Mouse (Mus musculus): ENCODE measurements around the gene Rab12. TPM values are rescaled to one million over a fixed set of nuclear protein-coding genes. Genes with fewer than 3 reads are reported as not detected.
"Not testable (repeated sequence)": the region's sequence is repeated elsewhere in the genome, so short reads cannot be mapped to it uniquely, and the experiment has no call there.

Gene Rab12
- 49.7 and 54.1 TPM in 2 replicates for polyA plus RNA-seq (2015; fragmentation: Nextera tagmentation; extraction: Ambion mirVana)

GRCm38 (mm10) chr17:66519554-66520553 is at the start of gene Rab12:
Gene Rab12, minus strand, starts transcription at chr17:66519729.
- WGBS, result 6% methylated on average over 69 of the region's 71 CpGs
- H3K27ac ChIP-seq (replicated peaks), result 0 out of 2 replicates have a peak within 1 kb of the TSS, but pooled peaks have one; percentile 44
- peak within 1 kb of the TSS; percentile 98 for H3K9ac ChIP-seq

DNA sequence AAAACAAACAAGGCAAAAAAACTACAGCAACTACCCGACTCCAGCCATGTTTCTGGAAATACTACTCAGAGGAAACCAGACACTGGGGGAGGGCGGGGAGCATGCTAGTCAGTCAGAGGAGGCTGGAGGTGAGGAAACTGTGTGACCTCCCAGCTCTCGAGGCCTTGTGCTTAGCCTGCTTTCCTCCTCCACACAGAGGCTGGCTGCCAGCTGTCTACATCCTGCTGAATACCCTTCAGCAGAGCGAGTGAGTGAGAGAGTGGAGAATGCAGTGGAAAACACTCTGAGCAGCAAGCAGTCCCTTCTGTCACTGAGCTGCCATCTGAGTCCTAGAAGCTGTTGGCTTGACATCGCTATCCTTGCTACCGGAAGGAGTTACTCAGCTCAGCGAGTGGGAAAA is 44.7 kb upstream of the Rab12 start:
- Histone ChIP-seq H3K36me3 (no peaks in the 10 kb centered on the region), H3K4me3 (replicated peaks) (no peak overlapping the region), H3K27ac (replicated peaks) (no peak overlapping the region), H3K9me3 (replicated peaks) (no peaks in the 10 kb centered on the region), H3K4me2 (replicated peaks) (no peak overlapping the region), H3K4me1 (no peaks in the 10 kb centered on the region), H3K27me3 (no peaks in the 10 kb centered on the region), H3K9ac (no peak overlapping the region)
- WGBS, result 49% methylated on average over 7 of the region's 7 CpGs
- ATAC-seq (ENCODE audit: insufficient number of reproducible peaks, low FRiP score, low TSS enrichment, low read depth), result no peak

More at GRCm38 (mm10) chr17:66519554-66520553, at the start of gene Rab12:
- Histone ChIP-seq H3K4me3 (replicated peaks) (peak within 1 kb of the TSS; percentile 99), H3K27me3 (no peaks in the 10 kb centered on the region), H3K4me2 (replicated peaks) (peak within 1 kb of the TSS; percentile 89), H3K36me3 (no peaks in the 10 kb centered on the region), H3K9me3 (replicated peaks) (no peaks in the 10 kb centered on the region), H3K4me1 (peaks cover 23% of the 10 kb centered on the region)
- peak; percentile 91 for ATAC-seq (ENCODE audit: insufficient number of reproducible peaks, low FRiP score, low TSS enrichment, low read depth)

DNA sequence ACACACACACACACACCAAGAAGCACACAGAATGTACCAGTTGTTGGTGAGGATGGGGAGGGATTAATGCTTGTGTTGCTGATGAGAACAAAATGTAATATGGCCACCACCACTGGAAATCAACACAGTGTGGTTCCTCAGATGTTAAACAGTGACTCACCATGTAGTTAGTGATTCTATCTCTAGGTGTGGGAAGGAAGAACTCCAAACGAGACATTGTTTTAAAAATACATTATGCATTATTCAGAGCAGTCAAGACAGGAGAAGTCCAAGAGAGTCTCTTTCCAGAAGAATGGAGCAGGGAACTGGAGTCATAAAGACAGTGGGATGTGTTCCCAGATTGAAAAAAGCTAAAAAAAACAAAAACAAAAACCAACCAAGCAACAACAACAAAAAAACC is 44.0 kb upstream of the Rab12 start:
- no peak overlapping the region for H3K27ac ChIP-seq (replicated peaks)
- H3K4me3 ChIP-seq (replicated peaks), result no peak overlapping the region
- H3K9ac ChIP-seq, result no peak overlapping the region
- H3K9me3 ChIP-seq (replicated peaks), result no peaks in the 10 kb centered on the region
- H3K27me3 ChIP-seq, result no peaks in the 10 kb centered on the region
- H3K4me2 ChIP-seq (replicated peaks), result no peak overlapping the region
- no peaks in the 10 kb centered on the region for H3K36me3 ChIP-seq
- 54% methylated on average over 1 of the region's 1 CpGs for WGBS
- no peak for ATAC-seq (ENCODE audit: insufficient number of reproducible peaks, low FRiP score, low TSS enrichment, low read depth)
- H3K4me1 ChIP-seq, result no peaks in the 10 kb centered on the region

DNA sequence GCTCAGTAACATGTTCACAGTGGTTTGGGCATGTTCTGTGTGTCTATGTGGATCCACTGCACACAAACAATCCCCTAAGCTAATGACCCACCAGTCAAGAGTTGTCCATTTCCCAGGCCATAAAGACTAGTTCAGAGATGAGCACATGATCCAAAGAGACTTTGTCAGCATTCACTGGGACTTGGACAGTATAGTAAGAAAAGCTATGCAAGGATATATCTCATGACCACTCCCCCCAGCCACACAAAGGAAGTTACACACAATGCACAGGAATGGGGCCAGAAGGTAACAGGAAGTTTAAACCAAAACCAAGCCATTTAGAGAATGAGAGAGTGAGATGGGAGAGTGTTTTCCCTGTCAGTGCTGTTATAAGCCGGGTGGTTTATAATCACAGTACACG is 41.9 kb upstream of the Rab12 start:
- no peak overlapping the region for H3K9ac ChIP-seq
- ATAC-seq (ENCODE audit: insufficient number of reproducible peaks, low FRiP score, low TSS enrichment, low read depth), result no peak
- H3K27ac ChIP-seq (replicated peaks), result no peak overlapping the region
- H3K4me1 ChIP-seq, result no peaks in the 10 kb centered on the region
- no peak overlapping the region for H3K4me3 ChIP-seq (replicated peaks)
- no peaks in the 10 kb centered on the region for H3K36me3 ChIP-seq
- 73% methylated on average over 2 of the region's 2 CpGs for WGBS
- no peaks in the 10 kb centered on the region for H3K27me3 ChIP-seq
- H3K4me2 ChIP-seq (replicated peaks), result no peak overlapping the region
- H3K9me3 ChIP-seq (replicated peaks), result no peaks in the 10 kb centered on the region

DNA sequence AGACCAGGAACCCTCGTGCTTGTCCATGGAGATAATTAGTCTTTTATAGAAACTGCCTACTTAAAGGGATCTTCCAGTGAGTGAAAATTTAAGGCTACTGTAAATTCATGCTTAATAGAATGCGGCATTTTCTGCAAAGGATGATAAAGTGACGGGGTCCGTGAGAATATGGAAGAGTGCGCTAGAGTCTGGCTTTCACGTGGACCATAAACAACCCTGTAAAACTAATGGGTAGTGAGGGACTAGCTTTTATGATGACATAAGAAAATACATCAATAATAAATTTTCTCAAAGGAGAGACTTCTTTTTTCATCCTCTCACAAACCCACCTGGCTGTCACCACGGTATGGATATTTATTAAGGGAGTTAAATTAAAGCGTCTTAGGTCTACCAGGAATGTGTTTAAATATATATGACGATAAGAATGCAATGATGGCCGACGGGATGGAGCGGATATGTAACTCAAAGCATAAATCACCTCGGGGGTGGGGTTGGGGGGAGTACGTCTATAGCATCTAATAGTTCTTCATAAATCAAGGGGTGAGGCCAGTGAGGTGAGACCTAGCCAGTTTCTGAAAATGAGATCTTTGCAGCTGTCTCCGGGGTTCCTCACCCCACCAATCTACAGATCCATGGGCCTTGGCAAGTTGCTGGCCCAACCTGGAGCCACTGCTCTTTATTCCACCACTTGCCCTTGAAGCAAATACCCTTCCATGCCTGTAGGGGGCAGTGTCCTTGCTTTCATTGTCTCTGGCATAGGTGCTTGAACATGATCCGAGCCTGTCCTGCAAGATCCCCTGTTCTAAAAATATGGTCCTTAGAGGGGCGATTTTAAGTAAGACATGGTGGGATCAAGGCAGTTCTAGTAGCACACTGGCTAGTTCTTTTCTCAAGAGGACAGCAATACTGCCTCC is 39.1 kb upstream of the Rab12 start:
- ATAC-seq (ENCODE audit: insufficient number of reproducible peaks, low FRiP score, low TSS enrichment, low read depth), result no peak
- WGBS, result 92% methylated on average over 17 of the region's 17 CpGs
- H3K4me3 ChIP-seq (replicated peaks), result no peak overlapping the region
- H3K27ac ChIP-seq (replicated peaks), result no peak overlapping the region
- no peak overlapping the region for H3K9ac ChIP-seq
- no peak overlapping the region for H3K4me2 ChIP-seq (replicated peaks)
- no peaks in the 10 kb centered on the region for H3K9me3 ChIP-seq (replicated peaks)
- no peaks in the 10 kb centered on the region for H3K36me3 ChIP-seq
- no peaks in the 10 kb centered on the region for H3K4me1 ChIP-seq
- no peaks in the 10 kb centered on the region for H3K27me3 ChIP-seq

DNA sequence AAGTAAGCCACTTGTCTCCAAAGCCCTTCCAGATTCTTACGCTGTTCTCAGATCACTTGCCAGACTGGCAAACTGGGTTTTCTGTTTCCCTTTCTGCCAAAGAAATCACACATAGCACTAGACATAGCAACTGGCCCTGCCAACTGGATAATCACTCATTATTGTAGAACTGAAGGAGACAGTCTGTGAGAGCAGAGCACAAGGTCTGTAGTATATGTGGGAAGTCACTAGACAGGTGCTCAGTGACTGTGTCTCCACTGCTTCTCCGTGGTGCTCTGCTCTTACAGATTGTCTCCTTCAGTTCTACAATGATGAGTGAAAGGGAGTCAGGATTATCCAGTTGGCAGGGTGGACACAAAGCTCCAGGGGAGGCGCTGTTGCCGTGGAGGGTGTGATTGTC is 33.2 kb upstream of the Rab12 start:
- Histone ChIP-seq H3K4me2 (replicated peaks) (no peak overlapping the region), H3K27me3 (no peaks in the 10 kb centered on the region), H3K4me1 (no peaks in the 10 kb centered on the region), H3K27ac (replicated peaks) (no peak overlapping the region), H3K9ac (no peak overlapping the region), H3K36me3 (no peaks in the 10 kb centered on the region), H3K4me3 (replicated peaks) (no peak overlapping the region), H3K9me3 (replicated peaks) (peaks cover 4% of the 10 kb centered on the region; the same call in 1 of the 2 replicates)
- WGBS, result 80% methylated on average over 4 of the region's 4 CpGs
- ATAC-seq (ENCODE audit: insufficient number of reproducible peaks, low FRiP score, low TSS enrichment, low read depth), result no peak

DNA sequence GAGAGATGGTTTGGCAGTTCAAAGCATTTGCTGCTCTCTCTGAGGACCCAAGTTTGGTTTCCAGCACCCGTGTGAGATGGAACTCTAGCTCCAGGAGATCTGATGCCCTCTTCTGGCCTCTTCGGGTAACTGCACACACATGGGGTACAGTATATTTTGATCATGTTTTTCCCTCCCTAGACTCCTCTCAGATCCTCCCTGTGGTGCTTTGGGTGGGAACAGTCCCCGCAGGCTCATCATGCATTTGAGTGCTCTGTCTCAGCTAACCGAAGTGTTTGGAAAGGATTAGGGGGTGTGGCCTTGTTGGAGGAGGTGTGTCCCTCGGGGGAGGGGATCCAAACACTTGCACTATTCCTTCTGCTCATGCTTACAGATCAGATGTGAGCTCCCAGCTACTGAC is 31.0 kb upstream of the Rab12 start:
- Histone ChIP-seq H3K4me1 (no peaks in the 10 kb centered on the region), H3K4me2 (replicated peaks) (no peak overlapping the region), H3K27ac (replicated peaks) (no peak overlapping the region), H3K9ac (no peak overlapping the region), H3K9me3 (replicated peaks) (peaks cover 4% of the 10 kb centered on the region; the same call in 1 of the 2 replicates), H3K4me3 (replicated peaks) (no peak overlapping the region), H3K27me3 (no peaks in the 10 kb centered on the region), H3K36me3 (no peaks in the 10 kb centered on the region)
- WGBS, result 83% methylated on average over 5 of the region's 5 CpGs
- ATAC-seq (ENCODE audit: insufficient number of reproducible peaks, low FRiP score, low TSS enrichment, low read depth), result no peak

- Histone ChIP-seq H3K4me2 (replicated peaks) (no peak overlapping the region), H3K27me3 (no peaks in the 10 kb centered on the region), H3K36me3 (no peaks in the 10 kb centered on the region), H3K9ac (no peak overlapping the region), H3K4me3 (replicated peaks) (no peak overlapping the region), H3K4me1 (no peaks in the 10 kb centered on the region), H3K27ac (replicated peaks) (no peak overlapping the region), H3K9me3 (replicated peaks) (0 out of 2 replicates have a peak, but pooled peaks cover 4% of the 10 kb centered on the region)
- WGBS, result 86% methylated on average over 1 of the region's 1 CpGs
- no peak for ATAC-seq (ENCODE audit: insufficient number of reproducible peaks, low FRiP score, low TSS enrichment, low read depth)
These were observed 12.8 kb upstream of the Rab12 start for GRCm38 (mm10) chr17:66532285-66532684.

GRCm38 (mm10) chr17:66523396-66523795 is 3.9 kb upstream of the Rab12 start:
- H3K36me3 ChIP-seq, result no peaks in the 10 kb centered on the region
- 61% methylated on average over 5 of the region's 5 CpGs for WGBS
- H3K9me3 ChIP-seq (replicated peaks), result no peaks in the 10 kb centered on the region
- H3K4me2 ChIP-seq (replicated peaks), result no peak overlapping the region
- no peak for ATAC-seq (ENCODE audit: insufficient number of reproducible peaks, low FRiP score, low TSS enrichment, low read depth)
- H3K27me3 ChIP-seq, result no peaks in the 10 kb centered on the region
- H3K4me3 ChIP-seq (replicated peaks), result no peak overlapping the region
- peaks cover 6% of the 10 kb centered on the region for H3K4me1 ChIP-seq
- no peak overlapping the region for H3K9ac ChIP-seq
- H3K27ac ChIP-seq (replicated peaks), result no peak overlapping the region

DNA sequence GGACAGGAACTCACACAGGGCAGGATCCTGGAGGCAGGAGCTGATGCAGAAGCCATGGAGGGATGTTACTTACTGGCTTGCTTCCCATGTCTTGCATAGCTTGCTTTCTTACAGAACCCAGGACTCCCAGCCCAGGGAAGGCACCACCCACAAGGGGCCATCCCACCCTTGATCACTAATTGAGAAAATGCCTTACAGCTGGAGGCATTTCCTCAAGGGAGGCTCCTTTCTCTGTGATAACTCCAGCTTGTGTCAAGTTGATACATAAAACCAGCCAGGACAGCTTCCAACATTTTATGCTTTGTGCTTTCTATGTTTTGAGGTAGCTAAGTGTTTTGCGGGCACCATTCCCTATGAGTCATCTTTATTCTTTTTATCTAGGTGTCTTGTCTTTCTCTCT is 3.1 kb upstream of the Rab12 start:
- H3K9me3 ChIP-seq (replicated peaks); H3K4me2 ChIP-seq (replicated peaks); H3K9ac ChIP-seq; ATAC-seq (ENCODE audit: insufficient number of reproducible peaks, low FRiP score, low TSS enrichment, low read depth); H3K36me3 ChIP-seq; H3K27me3 ChIP-seq; H3K27ac ChIP-seq (replicated peaks); H3K4me3 ChIP-seq (replicated peaks): not testable (repeated sequence)
- WGBS, result 55% methylated on average over 1 of the region's 1 CpGs
- H3K4me1 ChIP-seq, result peaks cover 12% of the 10 kb centered on the region
